Mouse (Mus musculus) 3T3-L1 (cell line): Measurements from ENCODE around the gene Clec16a.

Experiments
- DNase-seq: peaks from one replicate; pipeline ENCODE4 v3.0.0-alpha.2; 2015; ENCODE audit warnings: low read depth, low spot score

The Clec16a gene

GRCm38 (mm10) chr16:10716696-10717095, 171.6 kb downstream of the Clec16a start:
- no peak for DNase-seq

- DNase-seq = peak; percentile 67
Measured at GRCm38 (mm10) chr16:10719971-10720370, 174.8 kb downstream of the Clec16a start.

DNA sequence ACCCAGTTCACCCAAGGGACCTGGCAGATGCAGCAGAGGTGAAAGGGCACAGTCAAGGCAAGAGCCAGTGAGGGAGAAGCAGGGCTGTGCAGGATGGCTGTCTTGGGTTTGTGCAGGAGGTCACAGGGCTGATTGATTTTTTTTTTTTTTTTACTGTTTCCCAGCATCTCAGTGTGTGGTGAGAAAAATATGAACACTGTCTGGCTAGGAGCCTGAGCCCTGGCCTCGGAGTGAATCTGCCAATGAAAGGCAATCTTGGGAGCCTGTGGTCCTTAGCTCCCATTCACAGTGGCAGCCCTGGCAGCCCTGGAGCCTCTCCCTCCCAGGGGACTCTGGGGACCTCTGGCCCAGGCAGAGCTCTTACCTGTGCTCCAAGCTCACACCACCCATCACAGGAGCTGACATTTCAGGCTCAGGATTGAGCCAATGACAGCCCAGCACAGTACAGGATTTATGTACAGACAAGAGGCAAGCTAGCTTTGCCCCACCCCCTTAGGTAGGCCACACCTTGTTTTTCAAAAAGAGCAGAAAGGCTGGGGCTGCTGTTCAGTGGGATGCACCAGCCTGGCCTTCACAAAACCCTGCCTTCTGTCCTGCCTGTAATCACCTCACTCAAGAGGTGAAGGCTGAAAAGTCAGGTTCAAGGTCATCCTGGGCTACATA, 177.9 kb downstream of the Clec16a start:
- no peak for DNase-seq

- DNase-seq = no peak
Measured at GRCm38 (mm10) chr16:10723816-10724647, 178.9 kb downstream of the Clec16a start.

GRCm38 (mm10) chr16:10725156-10725555, 180.0 kb downstream of the Clec16a start:
- DNase-seq = no peak

DNA sequence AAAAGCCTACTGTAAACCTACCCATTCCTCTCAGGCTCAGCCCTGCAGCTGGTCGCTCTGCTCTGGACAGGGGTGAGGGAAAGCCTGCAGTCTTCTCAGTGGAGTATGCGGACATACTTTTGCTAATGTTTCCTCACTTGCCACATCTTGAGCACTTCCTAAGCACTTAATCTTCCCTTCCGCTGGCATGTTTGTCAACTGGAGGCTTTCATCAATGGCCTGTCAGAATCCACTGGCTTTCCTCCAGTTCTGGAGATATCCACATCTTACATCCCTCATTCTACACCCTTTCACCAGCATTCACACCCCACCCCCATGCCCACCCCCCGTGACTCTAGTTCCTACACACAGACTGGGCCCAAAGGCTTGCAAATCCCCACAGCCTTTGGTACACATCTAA, 182.5 kb downstream of the Clec16a start:
- no peak for DNase-seq

DNA sequence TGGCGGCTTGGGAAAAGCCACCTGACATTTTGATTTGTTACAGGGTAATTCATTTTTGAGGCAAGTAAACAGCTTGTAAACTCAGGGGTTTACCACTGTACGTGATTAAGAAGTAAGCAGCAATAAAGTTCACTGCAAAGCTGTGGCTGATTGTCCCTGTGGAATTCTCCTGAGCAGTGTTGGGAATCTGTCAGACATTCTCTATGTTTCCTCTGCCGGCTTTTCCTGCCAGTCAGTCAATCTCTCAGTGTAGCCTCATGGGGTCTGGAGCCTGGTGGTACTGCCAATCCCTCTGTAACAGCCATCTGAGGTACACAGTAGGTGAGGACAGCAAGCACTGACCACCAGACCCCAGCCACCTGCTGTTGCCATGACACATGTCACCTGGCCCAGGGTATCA, 183.7 kb downstream of the Clec16a start:
- no peak for DNase-seq

DNA sequence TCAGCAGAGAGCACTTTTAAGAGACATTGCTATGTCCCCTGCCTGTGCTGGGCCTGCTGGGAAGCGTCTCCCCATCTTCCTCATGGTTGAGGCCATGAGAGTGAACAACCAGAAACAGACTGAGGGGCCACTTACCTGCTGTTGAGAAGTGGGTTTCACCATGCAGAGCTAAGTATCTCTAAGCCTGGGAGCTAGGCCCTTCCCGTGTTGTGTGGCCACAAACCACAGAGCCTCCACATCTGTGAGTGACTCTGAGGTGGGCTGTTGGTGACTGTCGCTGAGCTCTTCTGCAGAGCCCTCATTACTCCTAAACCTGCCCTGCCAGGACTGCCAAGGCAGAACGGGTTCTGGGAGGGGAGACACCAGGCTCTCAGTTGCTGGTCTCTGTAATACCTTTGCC, 185.8 kb downstream of the Clec16a start:
- no peak for DNase-seq

GRCm38 (mm10) chr16:10731785-10732184, 186.6 kb downstream of the Clec16a start:
- DNase-seq = no peak

DNA sequence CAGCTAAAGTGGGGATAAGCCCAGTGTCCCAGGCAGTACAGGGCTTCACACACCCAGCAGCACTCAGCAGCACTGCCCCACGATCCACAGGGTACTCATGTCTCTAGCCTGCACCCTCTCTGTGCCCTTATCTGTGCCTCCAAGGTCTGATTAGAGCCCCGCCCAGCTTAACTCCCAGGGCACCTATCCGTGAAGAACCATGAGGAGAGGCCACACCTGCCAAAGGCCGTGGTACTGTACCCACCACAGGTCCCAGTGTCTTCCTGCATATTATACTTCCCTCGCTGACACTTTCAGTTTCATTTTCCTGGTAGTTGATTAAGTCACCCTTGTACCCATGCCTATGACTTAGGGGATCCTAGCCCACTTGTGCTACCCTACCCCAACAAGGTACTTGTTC, 187.3 kb downstream of the Clec16a start:
- DNase-seq = no peak

- DNase-seq = no peak
Measured at GRCm38 (mm10) chr16:10735781-10736180, 190.6 kb downstream of the Clec16a start.

- DNase-seq = no peak
Measured at GRCm38 (mm10) chr16:10736364-10736763, 191.2 kb downstream of the Clec16a start.

DNA sequence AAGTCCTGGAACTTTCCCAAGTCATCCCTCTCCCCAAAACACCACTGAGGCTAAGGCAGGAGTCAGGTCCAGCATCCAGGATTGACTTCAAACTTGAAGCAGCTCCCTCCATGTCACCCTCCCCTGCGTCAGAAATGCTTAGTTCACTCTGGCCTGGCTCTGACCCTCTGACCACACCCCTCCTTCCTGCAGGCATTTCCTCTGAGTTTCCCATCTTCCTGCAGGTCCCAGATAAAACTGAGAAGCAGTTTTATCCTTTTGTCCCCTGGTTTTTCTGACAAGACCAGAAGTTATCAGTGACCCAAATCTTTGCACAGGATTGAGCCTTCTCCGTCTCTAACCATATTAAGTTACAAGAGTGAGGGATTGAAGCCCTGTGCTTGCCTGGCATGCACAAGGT, 192.4 kb downstream of the Clec16a start:
- DNase-seq = no peak

GRCm38 (mm10) chr16:10738866-10739265, 193.7 kb downstream of the Clec16a start:
- DNase-seq = no peak

DNA sequence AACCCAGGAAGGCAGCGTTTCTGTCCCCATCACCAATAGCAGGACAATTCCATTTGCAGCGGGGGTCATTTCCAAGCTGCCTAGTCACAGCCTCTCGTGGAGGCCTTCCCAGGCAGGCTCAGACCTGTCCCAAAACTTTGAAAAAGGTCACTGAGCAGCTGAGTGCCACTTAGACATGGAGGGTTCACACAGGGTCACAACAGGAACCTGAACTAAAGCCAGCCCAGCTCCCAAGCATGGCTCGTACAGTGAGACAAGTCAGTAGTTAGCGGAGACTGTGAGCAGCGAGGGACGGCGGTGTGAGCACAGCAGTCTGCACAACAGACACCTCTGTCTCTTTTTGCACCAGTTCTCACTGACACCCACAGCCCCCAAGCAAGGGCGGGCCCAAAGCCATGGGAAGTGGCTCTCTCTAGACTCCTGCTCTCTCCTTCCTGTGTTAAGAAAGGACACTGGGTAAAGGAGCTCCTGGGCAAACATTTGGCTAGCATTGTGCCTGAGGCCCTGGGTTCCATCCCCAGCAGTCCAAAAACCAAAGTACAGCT, 194.8 kb downstream of the Clec16a start:
- DNase-seq = no peak

DNA sequence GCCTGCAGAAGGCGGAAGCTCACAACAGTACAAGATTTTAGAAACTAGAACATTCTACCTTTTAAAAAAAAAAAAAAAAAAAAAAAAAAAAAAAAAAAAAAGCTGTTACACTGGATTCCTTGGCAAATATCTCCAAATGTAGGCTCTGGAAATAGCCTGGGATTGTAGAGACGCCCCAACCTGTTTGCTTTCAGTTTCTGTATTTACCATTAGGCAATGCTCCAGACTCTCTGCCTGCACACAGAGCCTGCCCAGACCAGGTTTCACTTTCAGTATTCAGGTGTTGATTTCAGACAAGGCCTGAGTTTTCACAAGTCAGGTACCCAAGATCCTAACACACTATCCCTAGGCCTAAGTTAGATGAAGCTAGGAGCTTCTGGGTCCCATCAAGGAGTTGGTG, 195.9 kb downstream of the Clec16a start:
- peak; percentile 63 for DNase-seq

DNA sequence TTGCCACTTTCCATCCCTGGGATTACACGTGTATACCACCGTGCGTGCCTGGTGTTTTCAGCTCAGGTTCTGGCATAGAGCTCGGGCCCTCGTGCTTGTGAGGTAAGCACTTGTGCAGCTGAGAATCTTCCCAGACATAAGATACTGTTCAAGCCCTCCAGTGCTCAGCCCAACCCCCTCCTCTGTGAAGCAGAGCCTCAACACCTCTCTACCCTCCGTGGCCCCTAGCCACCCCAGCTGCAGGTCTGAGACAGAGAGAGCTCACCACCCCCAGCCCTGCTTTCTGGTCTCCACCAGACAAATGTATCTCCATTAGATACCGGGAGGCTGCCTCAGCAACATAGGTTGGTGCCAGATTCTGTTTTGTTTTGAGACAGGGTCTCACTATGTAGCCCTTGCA, 204.1 kb downstream of the Clec16a start:
- no peak for DNase-seq

DNA sequence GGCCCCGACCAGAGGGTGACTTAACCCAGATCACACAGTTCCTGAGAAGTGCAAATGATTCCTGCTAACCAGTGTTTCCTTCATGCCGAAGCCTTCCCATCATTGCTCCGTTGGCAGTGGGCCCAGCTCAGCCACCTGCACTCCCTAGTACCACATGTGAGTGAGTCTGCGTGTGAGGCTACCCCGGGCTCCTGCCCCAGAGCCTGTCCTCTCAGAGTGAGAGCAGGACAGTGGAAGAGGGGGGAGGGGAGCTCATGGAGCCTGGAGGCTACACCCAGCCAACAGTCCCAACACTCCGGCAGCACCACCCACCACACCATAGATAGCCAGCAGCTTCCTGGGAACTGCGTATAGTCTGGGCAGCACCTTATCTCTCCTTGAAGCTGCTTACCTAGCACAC, 204.7 kb downstream of the Clec16a start:
- DNase-seq = no peak

DNA sequence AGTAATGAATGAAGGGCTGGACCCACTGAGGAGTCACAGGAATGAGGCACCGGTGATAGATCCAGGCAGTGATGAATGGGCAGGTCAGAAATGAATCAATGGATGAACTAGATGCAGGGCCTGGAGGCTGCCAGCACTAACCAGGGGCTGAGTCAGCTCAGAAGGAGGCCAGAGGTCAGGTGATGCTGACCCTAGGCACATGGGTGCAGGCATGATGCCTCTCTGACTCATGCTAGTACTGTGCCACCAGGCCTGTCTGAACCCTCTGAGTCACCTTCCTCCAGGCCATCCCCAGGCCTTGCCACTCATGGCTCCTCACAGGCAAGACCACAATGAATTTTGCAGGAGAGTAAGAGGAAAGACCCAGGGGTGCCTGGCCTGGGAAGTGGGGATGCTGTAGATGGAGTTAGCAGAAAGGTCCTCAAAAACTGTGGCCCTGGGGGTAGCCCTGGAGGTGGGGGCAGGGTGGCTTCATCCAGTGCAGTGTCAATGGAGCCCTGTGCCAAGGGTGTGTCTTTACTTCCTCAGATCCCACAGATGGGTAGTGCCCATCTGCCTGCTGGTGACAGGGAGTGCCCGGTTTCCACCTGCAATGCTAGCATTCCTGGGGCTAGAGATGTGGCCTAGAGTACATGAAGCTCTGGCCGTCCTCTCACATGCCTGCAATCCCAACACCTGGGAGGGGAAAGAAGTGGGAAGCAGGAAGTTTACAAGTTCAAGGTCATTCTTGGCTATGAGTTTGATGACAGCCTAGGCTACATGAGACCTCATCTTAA, 209.6 kb downstream of the Clec16a start:
- peak; percentile 97 for DNase-seq

GRCm38 (mm10) chr16:10756168-10756567, 211.0 kb downstream of the Clec16a start:
- no peak for DNase-seq

DNA sequence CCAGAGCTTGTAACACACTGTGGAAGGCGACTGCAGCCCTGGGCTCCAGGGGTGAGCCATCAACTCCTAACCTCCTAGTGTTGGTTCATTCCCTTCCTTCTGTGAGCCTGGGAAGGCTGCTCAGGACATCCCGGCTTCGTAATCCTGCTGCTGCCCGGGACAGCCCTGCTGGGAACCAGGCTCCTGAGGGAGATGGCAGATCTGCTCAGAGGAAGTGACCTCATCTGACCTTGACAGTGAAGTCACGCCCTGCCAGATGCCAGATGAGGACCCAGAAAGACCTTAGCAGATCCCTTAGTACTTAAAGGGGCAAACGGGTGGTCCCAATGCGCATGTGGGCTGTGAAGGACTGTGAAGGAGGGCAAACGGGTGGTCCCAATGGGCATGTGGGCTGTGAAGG, 216.0 kb downstream of the Clec16a start:
- peak; percentile 34 for DNase-seq

GRCm38 (mm10) chr16:10762569-10763180, 217.5 kb downstream of the Clec16a start:
- DNase-seq = no peak
